Mouse (Mus musculus) heart, embryonic 11.5 days (tissue): Measurements from ENCODE around the gene Lamb3. TPM values are rescaled to one million over a fixed set of nuclear protein-coding genes. Genes with fewer than 3 reads are reported as not detected.
"Not testable (repeated sequence)": the region's sequence is repeated elsewhere in the genome, so short reads cannot be mapped to it uniquely, and the experiment has no call there.

Experiments used
- ATAC-seq: fragments of 200-750 bp; cut with Nextera tagmentation; replicated peaks from 2 replicates; pipeline ENCODE4 v1.8.0; 2017; ENCODE audit warnings: moderate library complexity; ENCODE audit not compliant: insufficient number of reproducible peaks, low FRiP score, low TSS enrichment
- H3K27ac ChIP-seq: fragments of 300-500 bp; sonication (generic); 2 replicates; pipeline ENCODE4 v1.5.1; 2014; ENCODE audit warnings: mild to moderate bottlenecking, low read depth, low read length
- H3K27me3 ChIP-seq: fragments of 300-500 bp; sonication (generic); 2 replicates; pipeline ENCODE4 v1.6.1; 2014; ENCODE audit warnings: mild to moderate bottlenecking, low read length, mixed read lengths; ENCODE audit not compliant: control insufficient read depth, insufficient read depth
- H3K36me3 ChIP-seq: fragments of 300-500 bp; sonication (generic); 2 replicates; pipeline ENCODE4 v1.6.1; 2014; ENCODE audit warnings: mild to moderate bottlenecking, low read length, moderate library complexity, mixed read lengths; ENCODE audit not compliant: control insufficient read depth, insufficient read depth
- H3K4me1 ChIP-seq: fragments of 300-500 bp; sonication (generic); 2 replicates; pipeline ENCODE4 v1.6.1; 2014; ENCODE audit warnings: low read length; ENCODE audit not compliant: control insufficient read depth, insufficient read depth
- H3K4me2 ChIP-seq: fragments of 300-500 bp; sonication (generic); 2 replicates; pipeline ENCODE4 v1.6.1; 2014; ENCODE audit warnings: mild to moderate bottlenecking, moderate library complexity
- H3K4me3 ChIP-seq: fragments of 300-500 bp; sonication (generic); 2 replicates; pipeline ENCODE4 v1.5.1; 2014; ENCODE audit warnings: low read depth, low read length
- H3K9ac ChIP-seq: fragments of 300-500 bp; sonication (generic); 2 replicates; pipeline ENCODE4 v1.6.1; 2014; ENCODE audit warnings: mild to moderate bottlenecking, low read depth, low read length, moderate library complexity
- H3K9me3 ChIP-seq: fragments of 300-500 bp; sonication (generic); replicated peaks from 2 replicates; pipeline ENCODE4 v1.6.1; 2016; ENCODE audit warnings: low read length; ENCODE audit not compliant: control insufficient read depth
- WGBS: fragments of 180-500 bp; shearing (Covaris S2); extraction: QIAGEN DNeasy Blood & Tissue Kit; methylation state at CpG from one replicate; pipeline ENCODE4 v1.1.7; 2014; ENCODE audit not compliant: insufficient replicate concordance; 5-methylcytosine and 5-hydroxymethylcytosine counted together
- polyA plus RNA-seq: library from polyadenylated mRNA; unstranded; fragments of >200 nt; fragmentation: Nextera tagmentation; extraction: Ambion mirVana; gene quantifications from 2 replicates; pipeline ENCODE4 v1.2.1, GENCODE M21; 2014

Gene Lamb3
- polyA plus RNA-seq, 1 experiment from 2014 or later: 0.64 TPM

GRCm38 (mm10) chr1:193272137-193272915 is 64.8 kb downstream of the Lamb3 start:
- 0 out of 2 replicates have a peak, but pooled peaks have one; percentile 39 for ATAC-seq
- Histone ChIP-seq H3K9ac (peak overlapping the region; percentile 78), H3K36me3 (no peaks in the 10 kb centered on the region), H3K4me2 (peak overlapping the region; percentile 67), H3K4me1 (peaks cover 10% of the 10 kb centered on the region), H3K27ac (peak overlapping the region; percentile 96), H3K9me3 (no peaks in the 10 kb centered on the region), H3K27me3 (no peaks in the 10 kb centered on the region), H3K4me3 (peak overlapping the region; percentile 54)
- WGBS: 12% methylated on average over 24 of the region's 24 CpGs

- WGBS: under 1% methylated on average over 20 of the region's 23 CpGs
- peak within 1 kb of the TSS; percentile 96 for H3K27ac ChIP-seq
- H3K9me3 ChIP-seq: no peaks in the 10 kb centered on the region
- peaks cover 10% of the 10 kb centered on the region for H3K4me1 ChIP-seq
- no peaks in the 10 kb centered on the region for H3K36me3 ChIP-seq
- H3K9ac ChIP-seq: peak within 1 kb of the TSS; percentile 78
- peak within 1 kb of the TSS; percentile 54 for H3K4me3 ChIP-seq
- ATAC-seq: peak; percentile 79
- H3K27me3 ChIP-seq: no peaks in the 10 kb centered on the region
- H3K4me2 ChIP-seq: peak within 1 kb of the TSS; percentile 67
Observed at GRCm38 (mm10) chr1:193272916-193273601, 65.6 kb downstream of the Lamb3 start, which contains the start of gene G0s2. Gene G0s2 (minus strand): TSS chr1:193273217.

GRCm38 (mm10) chr1:193274407-193275071 is 67.0 kb downstream of the Lamb3 start:
- H3K4me2 ChIP-seq: no peak overlapping the region
- no peak for ATAC-seq
- H3K4me1 ChIP-seq: peaks cover 13% of the 10 kb centered on the region
- no peak overlapping the region for H3K4me3 ChIP-seq
- no peaks in the 10 kb centered on the region for H3K27me3 ChIP-seq
- H3K36me3 ChIP-seq: no peaks in the 10 kb centered on the region
- H3K27ac ChIP-seq: no peak overlapping the region
- H3K9me3 ChIP-seq: no peaks in the 10 kb centered on the region
- H3K9ac ChIP-seq: no peak overlapping the region
- 73% methylated on average over 8 of the region's 8 CpGs for WGBS

- WGBS: 43% methylated on average over 6 of the region's 6 CpGs
- Histone ChIP-seq H3K36me3 (no peaks in the 10 kb centered on the region), H3K9ac (no peak overlapping the region), H3K27ac (no peak overlapping the region), H3K4me2 (no peak overlapping the region), H3K4me3 (no peak overlapping the region), H3K9me3 (no peaks in the 10 kb centered on the region), H3K4me1 (peaks cover 3% of the 10 kb centered on the region; the same call in 1 of the 2 replicates), H3K27me3 (no peaks in the 10 kb centered on the region)
- ATAC-seq: no peak
Observed at GRCm38 (mm10) chr1:193278414-193279045, 71.0 kb downstream of the Lamb3 start.

GRCm38 (mm10) chr1:193279492-193279891 is 72.0 kb downstream of the Lamb3 start:
- Histone ChIP-seq H3K4me2 (no peak overlapping the region), H3K27ac (no peak overlapping the region), H3K36me3 (no peaks in the 10 kb centered on the region), H3K27me3 (no peaks in the 10 kb centered on the region), H3K9me3 (no peaks in the 10 kb centered on the region), H3K4me1 (peaks cover 3% of the 10 kb centered on the region; the same call in 1 of the 2 replicates), H3K9ac (no peak overlapping the region), H3K4me3 (no peak overlapping the region)
- WGBS: 74% methylated on average over 4 of the region's 4 CpGs
- no peak for ATAC-seq

- H3K9ac ChIP-seq: no peak overlapping the region
- no peak overlapping the region for H3K4me2 ChIP-seq
- H3K27me3 ChIP-seq: no peaks in the 10 kb centered on the region
- no peaks in the 10 kb centered on the region for H3K9me3 ChIP-seq
- WGBS: 93% methylated on average over 2 of the region's 2 CpGs
- ATAC-seq: no peak
- H3K27ac ChIP-seq: no peak overlapping the region
- H3K4me1 ChIP-seq: peaks cover 3% of the 10 kb centered on the region; the same call in 1 of the 2 replicates
- H3K36me3 ChIP-seq: no peaks in the 10 kb centered on the region
- no peak overlapping the region for H3K4me3 ChIP-seq
Observed at GRCm38 (mm10) chr1:193281344-193281743, 73.8 kb downstream of the Lamb3 start.

GRCm38 (mm10) chr1:193284228-193284779 is 76.8 kb downstream of the Lamb3 start:
- Histone ChIP-seq H3K4me3 (no peak overlapping the region), H3K4me1 (no peaks in the 10 kb centered on the region), H3K9ac (no peak overlapping the region), H3K27me3 (no peaks in the 10 kb centered on the region), H3K4me2 (no peak overlapping the region), H3K36me3 (no peaks in the 10 kb centered on the region), H3K27ac (no peak overlapping the region), H3K9me3 (no peaks in the 10 kb centered on the region)
- ATAC-seq: no peak; the same call in 1 of the 2 replicates
- WGBS: 73% methylated on average over 7 of the region's 7 CpGs

- H3K4me1 ChIP-seq, H3K4me2 ChIP-seq, H3K9me3 ChIP-seq, H3K9ac ChIP-seq, H3K27me3 ChIP-seq, H3K4me3 ChIP-seq, H3K27ac ChIP-seq, ATAC-seq, H3K36me3 ChIP-seq: not testable (repeated sequence)
- 79% methylated on average over 3 of the region's 3 CpGs for WGBS
Observed at GRCm38 (mm10) chr1:193285766-193286325, 78.3 kb downstream of the Lamb3 start.
